Mouse (Mus musculus) embryonic facial prominence, embryonic 11.5 days (tissue): Measurements from ENCODE around the gene Tubgcp2. TPM values are rescaled to one million over a fixed set of nuclear protein-coding genes. Genes with fewer than 3 reads are reported as not detected.

Experiments used
- ATAC-seq: fragments of 200-750 bp; cut with Nextera tagmentation; replicated peaks from 2 replicates; pipeline ENCODE4 v1.8.0; 2017; ENCODE audit warnings: low read depth; ENCODE audit not compliant: insufficient number of reproducible peaks, low FRiP score, low TSS enrichment
- DNase-seq: peaks from one replicate; pipeline ENCODE4 v3.0.0-alpha.2; 2015; ENCODE audit warnings: low spot score
- H3K27ac ChIP-seq: fragments of 300-500 bp; sonication (generic); replicated peaks from 2 replicates; pipeline ENCODE4 v1.5.1; 2014; ENCODE audit warnings: mild to moderate bottlenecking, low read depth, low read length, control low read depth
- H3K27me3 ChIP-seq: fragments of 300-500 bp; sonication (generic); 2 replicates; pipeline ENCODE4 v1.6.1; 2014; ENCODE audit warnings: mild to moderate bottlenecking, low read length, moderate library complexity, mixed read lengths; ENCODE audit not compliant: control insufficient read depth, insufficient read depth
- H3K36me3 ChIP-seq: fragments of 300-500 bp; sonication (generic); replicated peaks from 2 replicates; pipeline ENCODE4 v1.6.1; 2014; ENCODE audit warnings: low read depth, mild to moderate bottlenecking, low read length, moderate library complexity, mixed read lengths; ENCODE audit not compliant: control insufficient read depth, insufficient read depth
- H3K4me1 ChIP-seq: fragments of 300-500 bp; sonication (generic); 2 replicates; pipeline ENCODE4 v1.6.1; 2014; ENCODE audit warnings: low read length, mixed read lengths; ENCODE audit not compliant: control insufficient read depth, insufficient read depth
- H3K4me2 ChIP-seq: fragments of 300-500 bp; sonication (generic); 2 replicates; pipeline ENCODE4 v1.6.1; 2014; ENCODE audit warnings: low read depth, mild to moderate bottlenecking, control low read depth, low read length, moderate library complexity
- H3K4me3 ChIP-seq: fragments of 300-500 bp; sonication (generic); 2 replicates; pipeline ENCODE4 v1.5.1; 2014; ENCODE audit warnings: low read depth, low read length, control low read depth
- H3K9ac ChIP-seq: fragments of 300-500 bp; sonication (generic); replicated peaks from 2 replicates; pipeline ENCODE4 v1.6.1; 2014; ENCODE audit warnings: mild to moderate bottlenecking, control low read depth, low read length
- H3K9me3 ChIP-seq: fragments of 300-500 bp; sonication (generic); replicated peaks from 2 replicates; pipeline ENCODE4 v1.6.1; 2016; ENCODE audit warnings: mild to moderate bottlenecking, low read length, inconsistent platforms, mixed read lengths; ENCODE audit not compliant: control insufficient read depth
- WGBS: fragments of 180-500 bp; shearing (Covaris S2); extraction: QIAGEN DNeasy Blood & Tissue Kit; methylation state at CpG from one replicate; pipeline ENCODE4 v1.1.7; 2014; 5-methylcytosine and 5-hydroxymethylcytosine counted together
- polyA plus RNA-seq: library from polyadenylated mRNA; unstranded; fragments of >200 nt; fragmentation: Nextera tagmentation; extraction: Ambion mirVana; gene quantifications from 2 replicates; pipeline ENCODE4 v1.2.1, GENCODE M21; 2014

Tubgcp2 gene
- polyA plus RNA-seq, 1 experiment from 2014 or later: 75.7 TPM

- H3K27ac ChIP-seq: no peak overlapping the region
- no peaks in the 10 kb centered on the region; the same call in 1 of the 2 replicates for H3K27me3 ChIP-seq
- H3K9ac ChIP-seq: no peak overlapping the region
- no peaks in the 10 kb centered on the region for H3K9me3 ChIP-seq
- WGBS: 85% methylated on average over 10 of the region's 10 CpGs
- ATAC-seq (no peak), DNase-seq (no peak)
- no peak overlapping the region for H3K4me2 ChIP-seq
- H3K36me3 ChIP-seq: no peaks in the 10 kb centered on the region
- no peaks in the 10 kb centered on the region for H3K4me1 ChIP-seq
- no peak overlapping the region for H3K4me3 ChIP-seq
Observed at GRCm38 (mm10) chr7:139961141-139961540, 75.3 kb downstream of the Tubgcp2 start.

- Histone ChIP-seq H3K27me3 (no peaks in the 10 kb centered on the region; the same call in 1 of the 2 replicates), H3K4me2 (no peak overlapping the region), H3K36me3 (no peaks in the 10 kb centered on the region), H3K9ac (no peak overlapping the region), H3K9me3 (no peaks in the 10 kb centered on the region), H3K27ac (no peak overlapping the region), H3K4me1 (no peaks in the 10 kb centered on the region), H3K4me3 (no peak overlapping the region)
- WGBS: 38% methylated on average over 11 of the region's 11 CpGs
- 0 out of 2 replicates have a peak, but pooled peaks have one; percentile 10 for ATAC-seq
- DNase-seq: no peak
Observed at GRCm38 (mm10) chr7:139957958-139958357, 78.5 kb downstream of the Tubgcp2 start.

- H3K9ac ChIP-seq: no peak overlapping the region
- 51% methylated on average over 11 of the region's 11 CpGs for WGBS
- no peak for ATAC-seq
- no peaks in the 10 kb centered on the region; the same call in 1 of the 2 replicates for H3K27me3 ChIP-seq
- no peak overlapping the region for H3K4me3 ChIP-seq
- H3K36me3 ChIP-seq: no peaks in the 10 kb centered on the region
- no peaks in the 10 kb centered on the region for H3K9me3 ChIP-seq
- H3K4me1 ChIP-seq: no peaks in the 10 kb centered on the region
- no peak overlapping the region for H3K4me2 ChIP-seq
- DNase-seq: no peak
- H3K27ac ChIP-seq: no peak overlapping the region
Observed at GRCm38 (mm10) chr7:139957437-139957836, 79.0 kb downstream of the Tubgcp2 start.

- no peak for ATAC-seq
- no peak overlapping the region for H3K4me2 ChIP-seq
- 83% methylated on average over 3 of the region's 3 CpGs for WGBS
Observed at GRCm38 (mm10) chr7:139956658-139957057, 79.8 kb downstream of the Tubgcp2 start.

GRCm38 (mm10) chr7:139955505-139955904, 81.0 kb downstream of the Tubgcp2 start:
- no peaks in the 10 kb centered on the region for H3K36me3 ChIP-seq
- no peaks in the 10 kb centered on the region; the same call in 1 of the 2 replicates for H3K27me3 ChIP-seq
- H3K9ac ChIP-seq: no peak overlapping the region
- no peak overlapping the region for H3K27ac ChIP-seq
- 82% methylated on average over 4 of the region's 4 CpGs for WGBS
- no peaks in the 10 kb centered on the region for H3K9me3 ChIP-seq
- no peak for ATAC-seq
- DNase-seq: no peak
- H3K4me3 ChIP-seq: no peak overlapping the region
- H3K4me2 ChIP-seq: no peak overlapping the region
- H3K4me1 ChIP-seq: no peaks in the 10 kb centered on the region

More at GRCm38 (mm10) chr7:139956658-139957057, 79.8 kb downstream of the Tubgcp2 start:
- H3K36me3 ChIP-seq: no peaks in the 10 kb centered on the region
- no peaks in the 10 kb centered on the region for H3K4me1 ChIP-seq
- no peak overlapping the region for H3K9ac ChIP-seq
- no peaks in the 10 kb centered on the region; the same call in 1 of the 2 replicates for H3K27me3 ChIP-seq
- H3K4me3 ChIP-seq: no peak overlapping the region
- no peak overlapping the region for H3K27ac ChIP-seq
- H3K9me3 ChIP-seq: no peaks in the 10 kb centered on the region
- no peak for DNase-seq

- H3K9ac ChIP-seq: no peak overlapping the region
- no peak for ATAC-seq
- H3K4me1 ChIP-seq: no peaks in the 10 kb centered on the region
- no peak overlapping the region for H3K4me2 ChIP-seq
- H3K9me3 ChIP-seq: no peaks in the 10 kb centered on the region
- WGBS: 60% methylated on average over 6 of the region's 6 CpGs
- no peak overlapping the region for H3K27ac ChIP-seq
- no peaks in the 10 kb centered on the region for H3K36me3 ChIP-seq
- no peak for DNase-seq
- H3K4me3 ChIP-seq: no peak overlapping the region
- peaks cover 2% of the 10 kb centered on the region; the same call in 1 of the 2 replicates for H3K27me3 ChIP-seq
Observed at GRCm38 (mm10) chr7:139951991-139952633, 84.4 kb downstream of the Tubgcp2 start.

- peak overlapping the region; percentile 43; the same call in 1 of the 2 replicates for H3K9ac ChIP-seq
- 6% methylated on average over 15 of the region's 16 CpGs for WGBS
- H3K4me3 ChIP-seq: peak overlapping the region; percentile 53
- peaks cover 9% of the 10 kb centered on the region for H3K27me3 ChIP-seq
- DNase-seq (peak; percentile 56), ATAC-seq (no peak)
- no peaks in the 10 kb centered on the region for H3K4me1 ChIP-seq
- H3K27ac ChIP-seq: no peak overlapping the region
- no peaks in the 10 kb centered on the region for H3K9me3 ChIP-seq
- H3K36me3 ChIP-seq: no peaks in the 10 kb centered on the region
- peak overlapping the region; percentile 85 for H3K4me2 ChIP-seq
Observed at GRCm38 (mm10) chr7:139951079-139951478, 85.4 kb downstream of the Tubgcp2 start.

GRCm38 (mm10) chr7:139950283-139950971, 86.0 kb downstream of the Tubgcp2 start:
- peak overlapping the region; percentile 43 for H3K9ac ChIP-seq
- H3K36me3 ChIP-seq: no peaks in the 10 kb centered on the region
- ATAC-seq: peak; percentile 77
- peak overlapping the region; percentile 53 for H3K4me3 ChIP-seq
- H3K4me1 ChIP-seq: no peaks in the 10 kb centered on the region
- DNase-seq: peak; percentile 65
- H3K4me2 ChIP-seq: peak overlapping the region; percentile 85
- whole genome bisulfite sequencing: under 1% methylated on average over 33 of the region's 33 CpGs
- H3K27ac ChIP-seq: no peak overlapping the region
- H3K27me3 ChIP-seq: peaks cover 15% of the 10 kb centered on the region
- no peaks in the 10 kb centered on the region for H3K9me3 ChIP-seq
